ENCODE assay signal across 13 mouse cellular contexts in the genomic region with DNA sequence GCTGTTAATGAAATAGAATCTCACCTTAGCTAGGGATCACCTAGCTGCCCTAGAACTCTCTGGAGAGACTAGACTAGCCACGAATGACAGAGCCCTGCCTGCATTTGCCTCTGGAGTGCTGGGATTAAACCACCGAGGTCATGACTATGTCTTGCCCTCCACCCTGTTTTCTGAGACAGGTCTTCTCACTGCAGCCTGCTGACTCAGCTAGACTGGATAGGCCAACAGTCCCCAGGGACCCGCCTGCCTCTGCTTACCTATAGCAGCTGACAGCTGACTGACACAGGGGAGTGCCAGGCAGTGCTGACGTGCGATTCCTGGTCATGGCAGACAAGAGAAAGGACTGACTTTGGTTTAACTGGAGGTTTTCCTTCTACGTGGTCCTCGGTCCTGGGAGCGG.
"Had no signal": no experiment of that assay in that cellular context is flagged by ENCODE, and none has a peak within 500 bp of the region (broad histone marks: within the 10 kb centered on the region; RNA-seq: fewer than 3 reads in every experiment).

No protein-coding gene starts in this region.

- ATAC-seq: midbrain, embryonic 13.5 days; midbrain, embryonic 15.5 days had no signal

- H3K27ac ChIP-seq: midbrain, embryonic 10.5 days; midbrain, embryonic 13.5 days; midbrain, embryonic 15.5 days; neural tube, embryonic 12.5 days; stomach, embryonic 15.5 days had no signal

- H3K4me1 ChIP-seq: midbrain, embryonic 15.5 days; neural tube, embryonic 12.5 days had no signal

- H3K9me3 ChIP-seq: midbrain, embryonic 13.5 days; midbrain, embryonic 15.5 days; neural tube, embryonic 12.5 days; stomach, embryonic 15.5 days had no signal

- H3K27me3 ChIP-seq: stomach, embryonic 15.5 days had no signal

- H3K36me3 ChIP-seq: midbrain, embryonic 10.5 days; midbrain, embryonic 13.5 days; midbrain, embryonic 15.5 days; neural tube, embryonic 12.5 days; stomach, embryonic 15.5 days had no signal

- H3K9ac ChIP-seq: lung, embryonic 14.5 days; midbrain, embryonic 13.5 days; midbrain, embryonic 15.5 days; neural tube, embryonic 12.5 days; stomach, embryonic 15.5 days had no signal

- H3K4me3 ChIP-seq: midbrain, embryonic 10.5 days; midbrain, embryonic 13.5 days; midbrain, embryonic 15.5 days; neural tube, embryonic 12.5 days; stomach, embryonic 15.5 days had no signal

- DNase-seq: lung, adult 18-20 months; lung, embryonic 14.5 days; lung, postnatal 10 days; lung, postnatal 4 days; right cerebral cortex, postnatal 14 days; thymus, adult 18-20 months; thymus, postnatal 14 days; thymus, postnatal 36 days had no signal

- H3K4me2 ChIP-seq: lung, embryonic 14.5 days; midbrain, embryonic 13.5 days; midbrain, embryonic 15.5 days; neural tube, embryonic 12.5 days; stomach, embryonic 15.5 days had no signal
